21 mouse cellular contexts compared by ENCODE assay signal in genomic region chr8:26429751-26430327, GRCm38 (mm10).
DNase-seq lines count a peak whose midpoint lies in the region; ATAC-seq and TF ChIP-seq lines count a peak whose summit lies in the region.
"Had no signal": no experiment of that assay in that cellular context is flagged by ENCODE, and none has a peak within 500 bp of the region (broad histone marks: within the 10 kb centered on the region; RNA-seq: fewer than 3 reads in every experiment).

No protein-coding gene starts in this region.

- peak; percentile 55 for DNase-seq in heart, adult 11 months
- DNase-seq in cerebellum, adult 2 months: peak; percentile 25 to 71
- peak; percentile 44 for DNase-seq in cerebellum, adult 9-11 months
- peak; percentile 15 for DNase-seq in limb, embryonic 10.5 days (ENCODE audit: low spot score)
- no peak for DNase-seq in adrenal gland, postnatal 14 days
- DNase-seq: adrenal gland, adult 2 months; adrenal gland, postnatal 36 days; embryo, embryonic 11 days; gastrocnemius, adult 2 months; gastrocnemius, postnatal 25 days; kidney, adult 2 months had no signal

- H3K27me3 ChIP-seq in heart, embryonic 12.5 days (replicated peaks): no peaks in the 10 kb centered on the region
- H3K27me3 ChIP-seq in cerebellum, adult 2 months (ENCODE audit: control insufficient read depth, insufficient read depth, low read length): no peaks in the 10 kb centered on the region
- no peaks in the 10 kb centered on the region for H3K27me3 ChIP-seq in limb, embryonic 10.5 days (ENCODE audit: low read depth, poor library complexity, severe bottlenecking)
- H3K27me3 ChIP-seq in midbrain, embryonic 16.5 days (ENCODE audit: control insufficient read depth, insufficient read depth, low read depth, low read length): no peaks in the 10 kb centered on the region
- H3K27me3 ChIP-seq: embryonic facial prominence, embryonic 15.5 days; hindbrain, embryonic 15.5 days had no signal

- H3K27ac ChIP-seq in heart, embryonic 12.5 days (ENCODE audit: poor library complexity, severe bottlenecking): no peak overlapping the region
- no peak overlapping the region for H3K27ac ChIP-seq in cerebellum, adult 2 months (ENCODE audit: insufficient read depth, low read length)
- no peak overlapping the region for H3K27ac ChIP-seq in limb, embryonic 10.5 days
- H3K27ac ChIP-seq in midbrain, embryonic 16.5 days (ENCODE audit: low read length): no peak overlapping the region
- H3K27ac ChIP-seq: embryonic facial prominence, embryonic 15.5 days; forebrain, embryonic 10.5 days; gastrocnemius, adult 2 months; hindbrain, embryonic 10.5 days; hindbrain, embryonic 15.5 days had no signal

- ATAC-seq in heart, embryonic 12.5 days (ENCODE audit: insufficient number of reproducible peaks, low FRiP score): no peak
- no peak for ATAC-seq in midbrain, embryonic 16.5 days
- ATAC-seq: forebrain, embryonic 14.5 days; intestine, embryonic 16.5 days had no signal

- H3K4me2 ChIP-seq in heart, embryonic 12.5 days: no peak overlapping the region
- no peak overlapping the region for H3K4me2 ChIP-seq in midbrain, embryonic 16.5 days (ENCODE audit: low read length)
- H3K4me2 ChIP-seq: embryonic facial prominence, embryonic 15.5 days; heart, embryonic 11.5 days; hindbrain, embryonic 15.5 days had no signal

- H3K36me3 ChIP-seq in heart, embryonic 12.5 days: no peaks in the 10 kb centered on the region
- H3K36me3 ChIP-seq in limb, embryonic 10.5 days: no peaks in the 10 kb centered on the region
- no peaks in the 10 kb centered on the region for H3K36me3 ChIP-seq in midbrain, embryonic 16.5 days (ENCODE audit: control insufficient read depth, insufficient read depth, low read length)
- H3K36me3 ChIP-seq: embryonic facial prominence, embryonic 15.5 days; forebrain, embryonic 10.5 days; hindbrain, embryonic 10.5 days; hindbrain, embryonic 15.5 days had no signal

- no peak for TF ChIP-seq CTCF in cerebellum, adult 2 months (IDR thresholded peaks at IDR 0.05; ENCODE audit: borderline replicate concordance, insufficient read depth, low read depth, low read length)

- TF ChIP-seq POLR2A in cerebellum, adult 2 months (IDR thresholded peaks at IDR 0.05; ENCODE audit: borderline replicate concordance, insufficient read depth, low read length): no peak

- 73% methylated on average over 8 of the region's 8 CpGs for WGBS in heart, embryonic 12.5 days
- WGBS in cerebellum, adult 2 months: 16% methylated on average over 8 of the region's 8 CpGs
- WGBS in limb, embryonic 10.5 days: 88% methylated on average over 8 of the region's 8 CpGs
- WGBS in midbrain, embryonic 16.5 days: 84% methylated on average over 8 of the region's 8 CpGs

- no peak overlapping the region for H3K4me3 ChIP-seq in heart, embryonic 12.5 days
- H3K4me3 ChIP-seq in cerebellum, adult 2 months (replicated peaks; ENCODE audit: insufficient read depth, low read depth, low read length): no peak overlapping the region
- H3K4me3 ChIP-seq in limb, embryonic 10.5 days: no peak overlapping the region
- H3K4me3 ChIP-seq in midbrain, embryonic 16.5 days (ENCODE audit: low read depth, low read length): no peak overlapping the region
- H3K4me3 ChIP-seq: embryonic facial prominence, embryonic 15.5 days; erythroblast, embryonic 14.5 days; forebrain, embryonic 10.5 days; gastrocnemius, adult 2 months; hindbrain, embryonic 10.5 days; hindbrain, embryonic 15.5 days had no signal

- H3K4me1 ChIP-seq in heart, embryonic 12.5 days (replicated peaks): no peaks in the 10 kb centered on the region
- peaks cover 16% of the 10 kb centered on the region; the same call in 1 of the 2 replicates for H3K4me1 ChIP-seq in cerebellum, adult 2 months (ENCODE audit: control insufficient read depth, insufficient read depth, low read length)
- H3K4me1 ChIP-seq in limb, embryonic 10.5 days: no peaks in the 10 kb centered on the region; the same call in 1 of the 2 replicates
- no peaks in the 10 kb centered on the region for H3K4me1 ChIP-seq in midbrain, embryonic 16.5 days (ENCODE audit: control insufficient read depth, insufficient read depth, low read length)
- H3K4me1 ChIP-seq: embryonic facial prominence, embryonic 15.5 days; forebrain, embryonic 10.5 days; hindbrain, embryonic 10.5 days; hindbrain, embryonic 15.5 days had no signal

- H3K9me3 ChIP-seq in heart, embryonic 12.5 days (replicated peaks): no peaks in the 10 kb centered on the region
- H3K9me3 ChIP-seq in limb, embryonic 10.5 days (replicated peaks): no peaks in the 10 kb centered on the region
- H3K9me3 ChIP-seq in midbrain, embryonic 16.5 days (replicated peaks; ENCODE audit: control insufficient read depth, low read length, poor library complexity, severe bottlenecking): no peaks in the 10 kb centered on the region
- H3K9me3 ChIP-seq: embryonic facial prominence, embryonic 15.5 days; forebrain, embryonic 10.5 days; hindbrain, embryonic 10.5 days; hindbrain, embryonic 15.5 days had no signal

- no peak overlapping the region for H3K9ac ChIP-seq in heart, embryonic 12.5 days
- no peak overlapping the region for H3K9ac ChIP-seq in midbrain, embryonic 16.5 days (ENCODE audit: low read depth, low read length)
- H3K9ac ChIP-seq: embryonic facial prominence, embryonic 15.5 days; hindbrain, embryonic 15.5 days had no signal
